Mouse (Mus musculus) kidney, embryonic 15.5 days (tissue): ENCODE data around the gene Doc2a. TPM values are rescaled to one million over a fixed set of nuclear protein-coding genes. Genes with fewer than 3 reads are reported as not detected.

Source experiments
- ATAC-seq: fragments of 200-750 bp; cut with Nextera tagmentation; replicated peaks from 2 replicates; pipeline ENCODE4 v1.8.0; 2017; ENCODE audit warnings: moderate TSS enrichment; ENCODE audit not compliant: low FRiP score
- H3K27ac ChIP-seq: fragments of 300-500 bp; sonication (generic); 2 replicates; pipeline ENCODE4 v1.5.1; 2015; ENCODE audit warnings: mild to moderate bottlenecking, inconsistent platforms
- H3K27me3 ChIP-seq: fragments of 300-500 bp; sonication (generic); 2 replicates; pipeline ENCODE4 v1.6.1; 2015; ENCODE audit warnings: inconsistent platforms
- H3K36me3 ChIP-seq: fragments of 300-500 bp; sonication (generic); 2 replicates; pipeline ENCODE4 v1.6.1; 2015; ENCODE audit warnings: inconsistent platforms
- H3K4me1 ChIP-seq: fragments of 300-500 bp; sonication (generic); 2 replicates; pipeline ENCODE4 v1.6.1; 2015; ENCODE audit warnings: inconsistent platforms
- H3K4me2 ChIP-seq: fragments of 300-500 bp; sonication (generic); 2 replicates; pipeline ENCODE4 v1.6.1; 2015; ENCODE audit warnings: moderate library complexity, mild to moderate bottlenecking, inconsistent platforms
- H3K4me3 ChIP-seq: fragments of 300-500 bp; sonication (generic); replicated peaks from 2 replicates; pipeline ENCODE4 v1.5.1; 2015; ENCODE audit warnings: mild to moderate bottlenecking, inconsistent platforms
- H3K9ac ChIP-seq: fragments of 300-500 bp; sonication (generic); 2 replicates; pipeline ENCODE4 v1.6.1; 2015; ENCODE audit warnings: mild to moderate bottlenecking, inconsistent platforms
- H3K9me3 ChIP-seq: fragments of 300-500 bp; sonication (generic); replicated peaks from 2 replicates; pipeline ENCODE4 v1.6.1; 2016; ENCODE audit warnings: inconsistent platforms
- WGBS: fragments of 180-500 bp; shearing (Covaris S2); methylation state at CpG from one replicate; pipeline ENCODE4 v1.1.7; 2015; ENCODE audit warnings: mixed read lengths; 5-methylcytosine and 5-hydroxymethylcytosine counted together
- polyA plus RNA-seq: library from polyadenylated mRNA; unstranded; fragments of >200 nt; fragmentation: Nextera tagmentation; extraction: Ambion mirVana; gene quantifications from 2 replicates; pipeline ENCODE4 v1.2.1, GENCODE M21; 2015

Gene Doc2a
- 6.6 and 11.4 TPM in 2 replicates for polyA plus RNA-seq

DNA sequence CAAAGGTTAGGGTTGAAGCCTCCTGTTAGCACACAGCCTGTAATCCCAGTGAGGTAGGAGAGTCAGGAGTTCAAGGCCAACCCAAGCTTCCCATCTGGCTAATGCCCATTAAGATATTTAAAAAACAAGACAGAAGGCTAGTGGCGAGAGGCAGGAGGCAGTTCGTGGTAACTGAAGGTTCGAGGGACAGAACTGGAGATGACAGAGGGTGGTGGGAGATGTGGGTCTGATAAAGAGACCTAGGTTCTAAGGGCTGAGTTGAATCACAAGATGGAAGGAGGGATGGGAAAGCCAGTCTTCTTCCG lies at the start of gene Doc2a:
Gene Doc2a, plus strand, starts transcription at position 301 of the 305 bp plus-strand sequence.
- Histone ChIP-seq H3K4me3 (peak within 1 kb of the TSS; percentile 63), H3K27me3 (peaks cover 28% of the 10 kb centered on the region), H3K27ac (no peak within 1 kb of the TSS), H3K9ac (peak within 1 kb of the TSS; percentile 62), H3K4me1 (peaks cover 35% of the 10 kb centered on the region), H3K36me3 (peaks cover 8% of the 10 kb centered on the region; the same call in 1 of the 2 replicates), H3K9me3 (no peaks in the 10 kb centered on the region), H3K4me2 (peak within 1 kb of the TSS; percentile 99)
- 35% methylated on average over 4 of the region's 4 CpGs for WGBS
- ATAC-seq, result no peak

DNA sequence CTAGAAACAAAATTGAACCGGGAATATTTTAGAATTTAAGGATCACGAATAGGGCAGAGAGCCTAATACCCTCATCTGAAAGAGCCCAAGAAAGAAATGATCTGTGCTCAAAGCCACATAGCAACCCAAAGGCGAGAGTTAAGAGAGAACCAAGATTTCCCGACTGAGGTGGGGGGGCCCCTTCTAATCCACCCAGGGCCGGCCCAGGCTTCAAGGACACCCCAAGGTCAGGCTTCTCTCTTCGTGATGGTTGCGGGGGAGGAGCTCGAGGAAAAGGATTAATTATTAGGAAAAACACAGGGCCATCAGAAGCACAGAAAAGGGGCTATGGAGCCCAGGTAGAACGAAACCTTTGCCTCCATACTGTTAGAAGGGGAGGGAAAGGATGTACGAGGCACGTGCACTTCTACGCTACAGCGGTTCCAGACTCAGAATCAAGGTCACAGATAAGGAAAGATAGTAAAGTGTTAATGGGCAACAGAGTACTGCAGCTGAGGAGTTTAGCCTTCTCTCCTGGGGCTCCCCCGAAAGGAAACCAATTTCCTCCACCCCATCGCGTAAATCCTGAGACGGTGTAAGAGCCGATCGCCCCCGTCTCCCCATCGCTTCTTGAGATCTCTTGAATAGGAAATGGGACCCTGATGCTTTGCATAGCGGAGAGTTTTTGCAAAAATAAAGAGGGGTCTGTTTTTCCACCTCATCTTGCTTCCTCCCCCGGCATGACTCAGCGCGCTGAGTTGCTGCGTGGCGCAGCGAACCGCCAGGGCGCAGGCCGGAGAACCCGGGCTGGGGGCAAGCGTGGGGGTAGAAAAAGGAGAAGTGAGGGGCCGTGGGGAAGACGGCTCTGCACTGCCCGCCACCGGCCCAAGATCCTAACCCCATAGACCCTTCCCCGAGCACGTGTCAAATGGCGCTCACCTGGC lies 48.8 kb upstream of the Doc2a start:
- peaks cover 61% of the 10 kb centered on the region for H3K4me1 ChIP-seq
- no peaks in the 10 kb centered on the region for H3K27me3 ChIP-seq
- H3K4me3 ChIP-seq, result peak overlapping the region; percentile 81
- H3K27ac ChIP-seq, result peak overlapping the region; percentile 99
- peak overlapping the region; percentile 75 for H3K4me2 ChIP-seq
- no peak for ATAC-seq
- under 1% methylated on average over 40 of the region's 40 CpGs for WGBS
- peaks cover 52% of the 10 kb centered on the region for H3K36me3 ChIP-seq
- H3K9me3 ChIP-seq, result no peaks in the 10 kb centered on the region
- H3K9ac ChIP-seq, result peak overlapping the region; percentile 92

DNA sequence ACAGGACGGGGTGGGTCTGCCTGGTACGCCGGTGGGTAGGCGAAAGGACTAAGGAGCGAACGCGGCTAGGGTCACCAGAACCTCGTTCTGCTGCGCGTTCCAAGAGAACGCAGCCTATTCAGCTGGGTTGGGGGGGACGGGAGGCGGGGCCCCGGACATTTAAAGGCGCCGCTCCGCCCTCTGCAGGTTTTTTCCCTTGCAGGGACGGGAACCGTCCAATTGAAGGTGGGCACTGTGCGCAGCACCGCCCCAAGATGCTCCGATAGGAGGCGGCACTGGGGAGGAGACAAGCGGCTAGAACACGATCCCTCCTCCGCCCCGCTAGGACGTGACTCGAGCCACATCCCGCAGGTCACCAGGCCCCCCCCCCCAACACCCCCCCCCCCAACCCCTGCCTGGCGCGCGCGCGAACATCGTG lies 48.2 kb upstream of the Doc2a start:
- no peaks in the 10 kb centered on the region for H3K27me3 ChIP-seq
- H3K4me1 ChIP-seq, result peaks cover 56% of the 10 kb centered on the region
- H3K9ac ChIP-seq, result peak overlapping the region; percentile 92
- WGBS, result 0% methylated on average over 30 of the region's 36 CpGs
- no peaks in the 10 kb centered on the region for H3K9me3 ChIP-seq
- peak overlapping the region; percentile 81 for H3K4me3 ChIP-seq
- H3K27ac ChIP-seq, result peak overlapping the region; percentile 99
- peaks cover 52% of the 10 kb centered on the region for H3K36me3 ChIP-seq
- peak; percentile 96 for ATAC-seq
- H3K4me2 ChIP-seq, result peak overlapping the region; percentile 75

- H3K27ac ChIP-seq, result peak overlapping the region; percentile 99
- H3K9me3 ChIP-seq, result no peaks in the 10 kb centered on the region
- under 1% methylated on average over 38 of the region's 38 CpGs for WGBS
These were observed 47.5 kb upstream of the Doc2a start for GRCm38 (mm10) chr7:126799468-126800268.

GRCm38 (mm10) chr7:126800269-126801056 lies 46.8 kb upstream of the Doc2a start:
- Histone ChIP-seq H3K9me3 (no peaks in the 10 kb centered on the region), H3K36me3 (peaks cover 45% of the 10 kb centered on the region), H3K4me1 (peaks cover 42% of the 10 kb centered on the region), H3K27me3 (no peaks in the 10 kb centered on the region), H3K9ac (peak overlapping the region; percentile 64), H3K4me3 (peak overlapping the region; percentile 81), H3K4me2 (peak overlapping the region; percentile 75), H3K27ac (peak overlapping the region; percentile 99)
- 45% methylated on average over 5 of the region's 5 CpGs for WGBS
- ATAC-seq, result no peak

More at GRCm38 (mm10) chr7:126799468-126800268, 47.5 kb upstream of the Doc2a start:
- Histone ChIP-seq H3K27me3 (no peaks in the 10 kb centered on the region), H3K4me3 (peak overlapping the region; percentile 81), H3K4me1 (peaks cover 50% of the 10 kb centered on the region), H3K36me3 (peaks cover 49% of the 10 kb centered on the region), H3K4me2 (peak overlapping the region; percentile 75), H3K9ac (peak overlapping the region; percentile 64)
- ATAC-seq, result peak; percentile 90

DNA sequence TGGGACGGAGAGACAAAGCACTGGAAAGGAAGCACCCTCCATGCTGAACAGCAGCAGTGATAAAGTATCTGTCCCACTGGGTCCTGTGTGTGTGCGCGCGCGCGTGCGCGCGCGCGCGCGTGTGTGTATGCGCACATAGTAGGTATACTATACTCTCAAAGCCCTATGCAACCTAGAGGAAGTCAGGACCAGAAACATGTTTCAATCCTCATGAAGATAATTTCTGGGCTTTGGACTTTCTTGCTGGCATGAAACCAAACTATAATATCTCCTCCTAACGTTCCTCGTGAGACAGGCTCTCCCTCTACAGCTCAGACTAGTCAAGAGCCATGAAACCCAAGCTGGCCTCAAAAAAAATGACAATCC lies 46.2 kb upstream of the Doc2a start:
- Histone ChIP-seq H3K27me3 (no peaks in the 10 kb centered on the region), H3K4me1 (peaks cover 36% of the 10 kb centered on the region), H3K9me3 (no peaks in the 10 kb centered on the region), H3K36me3 (peaks cover 43% of the 10 kb centered on the region), H3K4me3 (no peak overlapping the region), H3K4me2 (no peak overlapping the region), H3K27ac (0 out of 2 replicates have a peak overlapping the region, but pooled peaks have one; percentile 99), H3K9ac (0 out of 2 replicates have a peak overlapping the region, but pooled peaks have one; percentile 16)
- no peak for ATAC-seq
- WGBS, result 94% methylated on average over 16 of the region's 16 CpGs

GRCm38 (mm10) chr7:126802134-126802889 lies 44.9 kb upstream of the Doc2a start:
- Histone ChIP-seq H3K9me3 (no peaks in the 10 kb centered on the region), H3K4me3 (no peak overlapping the region), H3K27me3 (no peaks in the 10 kb centered on the region), H3K9ac (no peak overlapping the region), H3K36me3 (peaks cover 36% of the 10 kb centered on the region), H3K27ac (no peak overlapping the region), H3K4me2 (no peak overlapping the region), H3K4me1 (peaks cover 29% of the 10 kb centered on the region)
- ATAC-seq, result no peak
- 71% methylated on average over 11 of the region's 11 CpGs for WGBS

DNA sequence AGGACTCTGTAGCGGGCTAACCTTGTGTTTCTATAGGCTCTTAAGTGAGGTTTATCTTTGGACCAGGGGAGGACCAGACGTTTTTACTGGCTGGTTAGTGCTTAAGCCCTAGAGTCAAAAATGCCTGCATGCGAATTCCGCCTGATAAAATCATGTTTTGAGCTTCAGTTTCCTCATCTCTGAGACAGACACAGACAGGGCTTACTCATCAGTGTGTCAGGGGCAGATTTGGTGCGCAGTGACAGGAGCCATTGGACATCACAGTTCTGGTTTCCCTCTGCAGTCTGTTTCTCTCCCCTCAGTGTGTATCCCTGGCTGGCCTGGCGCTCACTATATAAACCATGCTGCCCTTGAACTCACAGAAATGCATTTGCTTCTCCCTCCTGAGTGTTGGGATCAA lies 44.0 kb upstream of the Doc2a start:
- Histone ChIP-seq H3K4me2 (no peak overlapping the region), H3K9ac (no peak overlapping the region), H3K36me3 (peaks cover 33% of the 10 kb centered on the region), H3K27me3 (no peaks in the 10 kb centered on the region), H3K27ac (no peak overlapping the region), H3K4me1 (peaks cover 29% of the 10 kb centered on the region), H3K4me3 (no peak overlapping the region), H3K9me3 (no peaks in the 10 kb centered on the region)
- WGBS, result 90% methylated on average over 6 of the region's 6 CpGs
- no peak for ATAC-seq

- peaks cover 33% of the 10 kb centered on the region for H3K36me3 ChIP-seq
- ATAC-seq, result no peak
- no peak overlapping the region for H3K27ac ChIP-seq
- H3K9ac ChIP-seq, result no peak overlapping the region
- peaks cover 34% of the 10 kb centered on the region for H3K4me1 ChIP-seq
- no peak overlapping the region for H3K4me3 ChIP-seq
- H3K4me2 ChIP-seq, result no peak overlapping the region
- no peaks in the 10 kb centered on the region for H3K9me3 ChIP-seq
- H3K27me3 ChIP-seq, result no peaks in the 10 kb centered on the region
These were observed 43.5 kb upstream of the Doc2a start for GRCm38 (mm10) chr7:126803751-126804150.

GRCm38 (mm10) chr7:126806956-126807355 lies 40.3 kb upstream of the Doc2a start:
- no peak overlapping the region for H3K4me3 ChIP-seq
- no peak overlapping the region for H3K27ac ChIP-seq
- WGBS, result 75% methylated on average over 6 of the region's 6 CpGs
- H3K4me1 ChIP-seq, result peaks cover 30% of the 10 kb centered on the region
- no peak overlapping the region for H3K4me2 ChIP-seq
- no peak overlapping the region for H3K9ac ChIP-seq
- peaks cover 33% of the 10 kb centered on the region for H3K36me3 ChIP-seq
- no peaks in the 10 kb centered on the region for H3K9me3 ChIP-seq
- ATAC-seq, result no peak
- no peaks in the 10 kb centered on the region for H3K27me3 ChIP-seq

DNA sequence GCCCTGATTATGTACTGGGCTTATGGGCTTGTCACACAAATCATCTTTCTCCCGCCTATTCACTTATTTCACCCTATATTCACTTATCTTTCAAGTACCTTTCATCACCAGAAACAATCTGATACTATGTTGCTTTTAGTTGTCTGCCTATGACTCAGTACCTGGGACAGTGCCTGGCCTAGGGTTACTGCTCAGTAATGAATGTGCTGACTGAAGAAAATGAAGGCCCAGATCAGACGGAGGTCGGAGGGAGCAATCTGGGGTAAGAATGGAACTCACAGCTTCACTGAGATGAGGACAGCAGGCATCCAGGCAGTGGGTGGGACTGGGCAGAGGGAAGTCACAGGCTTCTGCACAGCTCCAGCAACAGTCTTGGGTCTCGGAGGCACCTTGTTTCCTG lies 39.8 kb upstream of the Doc2a start:
- Histone ChIP-seq H3K4me1 (peaks cover 30% of the 10 kb centered on the region), H3K4me3 (peak overlapping the region; percentile 75; the same call in 1 of the 2 replicates), H3K27me3 (no peaks in the 10 kb centered on the region), H3K4me2 (peak overlapping the region; percentile 89), H3K36me3 (peaks cover 32% of the 10 kb centered on the region), H3K27ac (no peak overlapping the region), H3K9ac (no peak overlapping the region), H3K9me3 (no peaks in the 10 kb centered on the region)
- 57% methylated on average over 4 of the region's 4 CpGs for WGBS
- ATAC-seq, result no peak
